Mouse (Mus musculus) intestine, embryonic 16.5 days (tissue): ENCODE data around the gene Olfr462. TPM values are rescaled to one million over a fixed set of nuclear protein-coding genes. Genes with fewer than 3 reads are reported as not detected.
A peak's percentile ranks its signal among the peaks of the same experiment; 100 is the strongest.
"Not testable (repeated sequence)": the region's sequence is repeated elsewhere in the genome, so short reads cannot be mapped to it uniquely, and the experiment has no call there.

Experiments used
- ATAC-seq: fragments of 200-750 bp; cut with Nextera tagmentation; 2 replicates; pipeline ENCODE4 v1.8.0; 2017; ENCODE audit warnings: moderate TSS enrichment, moderate library complexity
- H3K27ac ChIP-seq: fragments of 300-500 bp; sonication (generic); 2 replicates; pipeline ENCODE4 v1.5.1; 2014; ENCODE audit warnings: mild to moderate bottlenecking, low read length
- H3K27me3 ChIP-seq: fragments of 300-500 bp; sonication (generic); replicated peaks from 2 replicates; pipeline ENCODE4 v1.6.1; 2014; ENCODE audit warnings: low read length, control low read depth, mixed read lengths; ENCODE audit not compliant: control insufficient read depth, insufficient read depth
- H3K36me3 ChIP-seq: fragments of 300-500 bp; sonication (generic); 2 replicates; pipeline ENCODE4 v1.6.1; 2014; ENCODE audit warnings: low read length, control low read depth; ENCODE audit not compliant: control insufficient read depth, insufficient read depth
- H3K4me1 ChIP-seq: fragments of 300-500 bp; sonication (generic); 2 replicates; pipeline ENCODE4 v1.6.1; 2014; ENCODE audit warnings: low read length, control low read depth, mixed read lengths; ENCODE audit not compliant: control insufficient read depth, insufficient read depth
- H3K4me2 ChIP-seq: fragments of 300-500 bp; sonication (generic); 2 replicates; pipeline ENCODE4 v1.6.1; 2014; ENCODE audit warnings: low read depth, low read length, control low read depth
- H3K4me3 ChIP-seq: fragments of 300-500 bp; sonication (generic); 2 replicates; pipeline ENCODE4 v1.5.1; 2014; ENCODE audit warnings: mild to moderate bottlenecking, low read length
- H3K9ac ChIP-seq: fragments of 300-500 bp; sonication (generic); 2 replicates; pipeline ENCODE4 v1.6.1; 2014; ENCODE audit warnings: low read depth, low read length
- H3K9me3 ChIP-seq: fragments of 300-500 bp; sonication (generic); 2 replicates; pipeline ENCODE4 v1.6.1; 2016; ENCODE audit warnings: low read length, control low read depth; ENCODE audit not compliant: control insufficient read depth
- WGBS: fragments of 180-500 bp; shearing (Covaris S2); extraction: QIAGEN DNeasy Blood & Tissue Kit; methylation state at CpG from one replicate; pipeline ENCODE4 v1.1.7; 2014; 5-methylcytosine and 5-hydroxymethylcytosine counted together
- polyA plus RNA-seq: library from polyadenylated mRNA; unstranded; fragments of >200 nt; fragmentation: Nextera tagmentation; extraction: Ambion mirVana; gene quantifications from 2 replicates; pipeline ENCODE4 v1.2.1, GENCODE M21; 2015

Olfr462 gene
- polyA plus RNA-seq, 1 experiment from 2014 or later = not detected

DNA sequence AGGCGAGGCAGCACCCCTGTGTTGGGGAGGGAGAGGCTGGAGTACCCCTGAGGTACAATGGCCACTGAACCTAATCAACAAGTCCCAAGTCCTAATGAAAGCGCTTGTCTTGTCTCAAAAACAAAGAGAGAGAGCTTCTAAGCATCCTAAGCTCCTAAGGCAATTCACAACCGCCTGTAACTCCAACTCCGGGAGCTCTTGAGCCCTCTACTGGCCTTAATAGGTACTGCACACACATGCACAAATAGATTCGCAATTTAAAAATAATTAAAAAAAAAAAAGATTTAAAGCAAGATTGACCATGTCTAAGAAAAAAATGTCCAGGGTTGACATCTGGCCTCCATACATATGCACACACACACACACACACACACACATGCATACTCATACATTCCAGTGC lies 8.6 kb downstream of the Olfr462 start:
- WGBS = 40% methylated on average over 5 of the region's 5 CpGs
- H3K9ac ChIP-seq = no peak overlapping the region
- no peak overlapping the region for H3K4me2 ChIP-seq
- H3K27me3 ChIP-seq = no peaks in the 10 kb centered on the region
- no peaks in the 10 kb centered on the region for H3K4me1 ChIP-seq
- no peak for ATAC-seq
- no peak overlapping the region for H3K27ac ChIP-seq
- no peaks in the 10 kb centered on the region for H3K9me3 ChIP-seq
- H3K36me3 ChIP-seq = no peaks in the 10 kb centered on the region
- no peak overlapping the region for H3K4me3 ChIP-seq

DNA sequence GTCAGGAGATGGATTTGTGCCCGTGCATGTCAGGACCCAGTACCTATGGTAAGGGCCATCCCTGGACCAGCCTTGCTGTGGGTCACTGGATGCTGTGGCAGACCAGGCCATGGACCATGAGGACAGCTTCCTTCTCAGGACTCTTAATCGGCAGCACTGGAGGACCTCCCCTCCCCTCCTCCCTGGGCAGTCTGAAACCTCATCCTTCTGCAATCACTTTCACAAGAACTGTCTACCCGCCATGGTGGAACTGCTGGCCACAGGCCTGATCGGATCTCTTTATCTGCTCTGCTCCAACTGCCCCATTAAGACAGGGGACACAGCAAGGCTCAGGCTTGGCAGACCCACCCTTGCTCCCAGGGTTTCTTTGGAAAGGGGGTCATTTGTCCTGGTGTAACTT lies 10.4 kb downstream of the Olfr462 start:
- 73% methylated on average over 4 of the region's 4 CpGs for WGBS
- Histone ChIP-seq H3K36me3 (no peaks in the 10 kb centered on the region), H3K9ac (no peak overlapping the region), H3K27ac (no peak overlapping the region), H3K4me1 (no peaks in the 10 kb centered on the region), H3K4me2 (no peak overlapping the region), H3K4me3 (no peak overlapping the region), H3K27me3 (no peaks in the 10 kb centered on the region), H3K9me3 (no peaks in the 10 kb centered on the region)
- no peak for ATAC-seq

DNA sequence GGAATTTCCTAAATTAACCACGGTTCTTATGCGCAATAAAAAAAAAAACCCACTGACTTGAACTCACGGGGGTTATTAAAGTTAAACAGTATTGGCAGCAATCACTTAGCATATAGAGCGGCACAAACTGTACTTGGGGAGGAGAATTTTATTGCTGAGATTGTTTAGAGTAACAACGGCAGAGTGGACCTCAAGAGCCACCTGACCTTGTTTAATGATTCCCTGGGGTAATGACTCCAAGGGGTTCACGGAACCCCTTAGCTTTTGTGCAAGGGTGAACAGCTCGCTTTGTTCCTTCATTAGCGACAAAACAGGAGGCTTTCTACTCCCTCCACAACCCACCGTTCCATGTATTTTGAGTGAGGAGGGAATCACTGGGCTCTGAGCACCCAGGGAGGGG lies 12.2 kb downstream of the Olfr462 start:
- Histone ChIP-seq H3K4me1 (no peaks in the 10 kb centered on the region), H3K4me2 (no peak overlapping the region), H3K4me3 (no peak overlapping the region), H3K36me3 (no peaks in the 10 kb centered on the region), H3K27me3 (no peaks in the 10 kb centered on the region), H3K9ac (no peak overlapping the region), H3K27ac (no peak overlapping the region), H3K9me3 (no peaks in the 10 kb centered on the region)
- WGBS = 42% methylated on average over 9 of the region's 9 CpGs
- ATAC-seq = peak; percentile 75

DNA sequence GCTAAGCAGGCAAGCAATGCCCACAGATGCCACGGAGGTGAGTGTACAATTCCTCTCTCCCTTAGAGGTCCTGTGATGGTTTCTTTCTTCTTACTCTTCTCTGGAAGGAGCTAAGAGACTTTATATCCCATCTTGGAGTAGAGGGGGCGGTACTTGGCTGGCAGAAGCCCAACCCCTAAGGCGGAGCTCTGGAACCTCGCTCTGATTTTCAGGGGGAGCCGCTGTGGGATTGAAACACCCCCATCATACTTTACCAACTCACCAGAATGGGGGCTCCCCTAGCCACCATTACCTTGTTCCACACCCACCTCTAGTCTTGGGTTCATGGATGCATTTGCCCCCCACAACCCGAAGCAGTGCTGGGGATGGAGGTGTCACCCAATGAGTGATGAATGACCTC lies 16.6 kb downstream of the Olfr462 start, which contains the start of gene Epx:
Gene Epx, minus strand, starts transcription at position 101 of the 400 bp plus-strand sequence.
- no peak for ATAC-seq
- Histone ChIP-seq H3K4me1 (no peaks in the 10 kb centered on the region), H3K4me2 (no peak within 1 kb of the TSS), H3K36me3 (no peaks in the 10 kb centered on the region), H3K27ac (no peak within 1 kb of the TSS), H3K27me3 (no peaks in the 10 kb centered on the region), H3K9ac (no peak within 1 kb of the TSS), H3K4me3 (no peak within 1 kb of the TSS), H3K9me3 (no peaks in the 10 kb centered on the region)
- WGBS = 83% methylated on average over 6 of the region's 6 CpGs

DNA sequence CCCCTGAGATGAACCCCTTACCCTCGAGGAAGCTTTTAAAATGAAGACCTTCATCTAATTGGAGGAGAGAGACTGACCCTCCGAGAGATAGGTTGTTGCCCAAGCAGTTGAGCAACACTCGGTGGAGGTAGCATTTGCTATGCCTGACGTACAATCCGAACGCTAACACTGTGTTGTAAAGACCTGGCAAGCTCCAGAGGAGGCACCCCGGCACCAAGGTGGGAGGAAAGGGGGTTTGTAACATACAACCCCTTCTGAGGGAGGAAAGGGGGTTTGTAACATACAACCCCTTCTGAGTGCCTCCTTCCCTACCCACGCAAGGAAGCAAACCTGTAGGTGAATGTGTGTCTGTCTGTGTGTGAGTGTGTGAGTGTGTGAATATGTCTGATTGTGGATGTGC lies 20.3 kb downstream of the Olfr462 start:
- 34% methylated on average over 8 of the region's 8 CpGs for WGBS
- Histone ChIP-seq H3K4me2 (no peak overlapping the region), H3K4me1 (no peaks in the 10 kb centered on the region), H3K9ac (no peak overlapping the region), H3K36me3 (no peaks in the 10 kb centered on the region), H3K4me3 (no peak overlapping the region), H3K27ac (no peak overlapping the region), H3K9me3 (no peaks in the 10 kb centered on the region), H3K27me3 (no peaks in the 10 kb centered on the region)
- no peak for ATAC-seq

DNA sequence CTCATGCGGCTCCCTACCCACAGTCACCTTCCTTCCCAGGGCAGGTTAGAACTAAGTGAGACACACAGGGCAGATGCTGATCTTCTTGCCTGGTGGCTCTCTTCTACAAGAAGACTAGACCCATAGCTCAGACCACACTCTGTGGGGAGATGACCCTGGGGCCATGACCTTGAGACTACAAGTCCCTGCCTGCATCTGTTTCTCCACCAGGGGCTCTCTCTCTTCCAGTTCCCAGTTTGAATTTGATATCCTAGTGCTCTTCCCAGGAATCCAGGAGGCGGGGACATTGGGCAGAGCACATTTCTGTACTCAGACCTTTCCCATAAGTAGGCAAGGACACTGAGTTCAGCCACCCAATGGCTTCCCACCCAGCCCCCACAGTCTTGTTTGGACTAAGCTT lies 22.0 kb downstream of the Olfr462 start:
- Histone ChIP-seq H3K27me3 (no peaks in the 10 kb centered on the region), H3K4me3 (no peak overlapping the region), H3K4me2 (no peak overlapping the region), H3K36me3 (no peaks in the 10 kb centered on the region), H3K27ac (no peak overlapping the region), H3K9ac (no peak overlapping the region), H3K4me1 (no peaks in the 10 kb centered on the region), H3K9me3 (no peaks in the 10 kb centered on the region)
- ATAC-seq = no peak
- 82% methylated on average over 2 of the region's 2 CpGs for WGBS

DNA sequence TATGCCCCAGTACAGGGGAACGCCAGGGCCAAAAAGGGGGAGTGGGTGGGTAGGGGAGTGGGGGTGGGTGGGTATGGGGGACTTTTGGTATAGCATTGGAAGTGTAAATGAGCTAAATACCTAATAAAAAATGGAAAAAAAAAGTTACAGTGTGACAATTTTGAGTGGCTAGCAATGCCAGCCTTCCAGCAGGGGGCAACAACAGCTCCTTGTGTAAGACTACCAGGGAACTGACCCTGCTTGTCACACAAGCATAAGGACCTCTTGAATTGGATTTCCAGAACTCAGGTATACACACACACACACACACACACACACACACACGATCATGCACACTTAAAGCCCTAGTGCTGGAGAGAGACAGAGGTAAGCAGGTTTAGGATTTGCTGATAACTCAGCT lies 25.2 kb downstream of the Olfr462 start:
- not testable (repeated sequence) for ATAC-seq, H3K4me2 ChIP-seq, H3K4me1 ChIP-seq, H3K9ac ChIP-seq, H3K27me3 ChIP-seq, H3K9me3 ChIP-seq, H3K27ac ChIP-seq, H3K36me3 ChIP-seq, H3K4me3 ChIP-seq
- WGBS = 89% methylated on average over 1 of the region's 2 CpGs

DNA sequence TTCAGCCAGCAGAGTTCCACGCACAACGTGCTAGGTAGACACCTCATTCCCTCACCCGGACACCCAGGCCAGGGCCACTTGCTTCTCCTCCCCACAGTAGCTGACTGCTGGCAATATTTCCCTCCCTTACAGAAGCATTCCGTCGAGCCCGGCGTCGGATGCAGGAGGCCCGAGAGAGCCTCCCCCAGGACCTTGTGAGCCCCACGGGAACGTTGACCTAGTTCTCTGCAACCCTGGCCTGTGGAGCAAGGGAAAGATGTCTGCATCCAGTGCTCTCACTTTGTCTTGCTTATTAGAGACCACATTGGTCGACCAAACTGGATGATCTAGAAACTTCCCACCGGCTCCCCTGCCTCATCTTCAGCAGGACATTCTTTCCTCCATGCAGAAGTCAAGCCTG lies 29.3 kb downstream of the Olfr462 start:
- H3K27me3 ChIP-seq = no peaks in the 10 kb centered on the region
- WGBS = 95% methylated on average over 13 of the region's 13 CpGs
- ATAC-seq = no peak
- H3K9me3 ChIP-seq = no peaks in the 10 kb centered on the region
- no peak overlapping the region for H3K9ac ChIP-seq
- no peak overlapping the region for H3K27ac ChIP-seq
- no peaks in the 10 kb centered on the region for H3K4me1 ChIP-seq
- no peak overlapping the region for H3K4me3 ChIP-seq
- H3K36me3 ChIP-seq = no peaks in the 10 kb centered on the region; the same call in 1 of the 2 replicates
- H3K4me2 ChIP-seq = no peak overlapping the region

DNA sequence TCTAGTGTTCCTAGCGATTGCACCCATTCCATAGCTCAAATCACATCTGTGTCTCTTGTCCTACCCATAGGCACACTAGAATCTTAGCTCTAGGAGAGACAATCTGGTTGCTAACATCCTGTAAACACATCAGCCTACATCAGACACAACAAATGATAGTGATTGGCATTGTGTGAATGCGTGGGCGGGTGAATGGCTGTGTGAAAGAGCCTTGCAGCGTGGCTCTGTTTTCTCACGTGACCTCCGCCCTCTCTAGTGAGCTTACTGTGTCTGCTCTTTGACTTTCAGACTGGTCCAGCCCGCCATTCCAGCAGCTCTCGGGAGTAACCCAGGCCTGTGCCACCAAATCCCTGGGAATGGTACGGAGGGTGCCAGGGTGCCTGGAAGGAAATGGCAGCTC lies 31.6 kb downstream of the Olfr462 start:
- Histone ChIP-seq H3K27ac (no peak overlapping the region), H3K9ac (no peak overlapping the region), H3K4me3 (no peak overlapping the region), H3K4me2 (no peak overlapping the region), H3K4me1 (no peaks in the 10 kb centered on the region), H3K9me3 (no peaks in the 10 kb centered on the region), H3K36me3 (no peaks in the 10 kb centered on the region; the same call in 1 of the 2 replicates), H3K27me3 (no peaks in the 10 kb centered on the region)
- WGBS = 82% methylated on average over 9 of the region's 9 CpGs
- no peak for ATAC-seq

DNA sequence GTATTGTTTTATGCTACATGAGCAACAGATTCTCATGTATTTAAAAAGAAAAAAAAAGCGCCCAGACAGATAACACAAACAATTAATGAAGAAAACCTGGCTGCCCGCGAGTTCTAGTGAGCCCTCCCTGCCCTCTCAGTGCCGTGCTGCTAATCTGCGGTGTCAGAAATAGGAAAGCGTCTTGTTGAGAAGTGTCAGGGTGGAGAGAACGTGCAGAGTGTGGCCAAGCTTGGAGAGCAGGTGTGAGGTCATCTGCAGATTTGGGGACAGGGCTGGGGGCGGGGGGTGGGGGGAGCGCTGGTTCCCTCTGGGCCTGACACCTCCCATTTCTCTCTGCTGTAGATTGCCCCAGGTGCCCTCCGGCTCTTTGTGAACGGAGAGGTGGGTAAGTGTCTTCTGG lies 32.8 kb downstream of the Olfr462 start:
- no peak for ATAC-seq
- H3K36me3 ChIP-seq = no peaks in the 10 kb centered on the region; the same call in 1 of the 2 replicates

More for the DNA sequence above, 32.8 kb downstream of the Olfr462 start:
- Histone ChIP-seq H3K4me2 (no peak overlapping the region), H3K4me1 (no peaks in the 10 kb centered on the region), H3K27ac (no peak overlapping the region), H3K9ac (no peak overlapping the region), H3K4me3 (no peak overlapping the region), H3K27me3 (no peaks in the 10 kb centered on the region), H3K9me3 (no peaks in the 10 kb centered on the region)
- 82% methylated on average over 11 of the region's 11 CpGs for WGBS
